Mouse (Mus musculus) heart, postnatal 10 days (tissue): ENCODE results near the gene Got1. TPM values are rescaled to one million over a fixed set of nuclear protein-coding genes. Genes with fewer than 3 reads are reported as not detected.

ENCODE experiments used
- DNase-seq, 2 experiments: peaks; one replicate each; pipeline ENCODE4 v3.0.0; 2021
- intact Hi-C: fragments of 180-260 bp; cut with DNase I; formaldehyde crosslinking; loops from one replicate; pipeline ENCODE4 v1.15.1; 2025
- total RNA-seq, 2 experiments: library from RNA; stranded (reverse); gene quantifications; 2 replicates each; pipeline ENCODE4 v1.2.3; 2021

The Got1 gene
- total RNA-seq, 2 experiments from 2014 or later: 438 to 489 TPM

DNA sequence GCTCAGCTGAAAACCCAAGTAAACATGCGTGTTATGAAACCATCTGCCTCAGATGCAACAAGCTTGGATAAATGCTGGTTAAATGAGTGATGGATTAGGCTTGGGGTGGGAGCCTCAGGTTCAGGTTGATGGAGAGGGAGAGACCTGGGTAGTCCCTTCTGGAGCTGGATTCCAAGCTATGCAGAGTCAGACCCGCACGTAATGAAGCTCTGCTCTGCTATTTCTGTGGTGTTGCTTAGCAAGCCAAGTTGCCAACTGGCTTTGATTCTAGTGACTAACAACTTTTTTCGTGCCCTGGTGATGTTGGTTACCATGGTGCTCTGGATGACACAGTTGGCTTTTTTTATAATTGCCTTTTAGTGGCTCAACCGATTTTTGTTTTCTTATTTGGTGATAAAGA lies 72.2 kb downstream of the Got1 start:
- intact Hi-C loops: no loop called here
- DNase-seq: no peak

- no peak for DNase-seq
- intact Hi-C loops: no loop called here
Measured at GRCm38 (mm10) chr19:43451563-43451962, 72.8 kb downstream of the Got1 start.

Other genes with a start within 250 kb of the Got1 start
- gene Hpse2, start 136.2 kb downstream of the Got1 start, total RNA-seq: under 1 TPM; 0.53 to 0.57 TPM
- gene Cnnm1, start 84.2 kb downstream of the Got1 start, total RNA-seq: under 1 TPM; 0.05 to 0.37 TPM
- gene Nkx2-3, start 87.7 kb upstream of the Got1 start, total RNA-seq: not detected
- gene Slc25a28, start 150.3 kb upstream of the Got1 start, total RNA-seq: 10 to 100 TPM; 22.0 to 23.3 TPM
- gene Entpd7, start 165.1 kb upstream of the Got1 start, total RNA-seq: 1 to 10 TPM; 5.4 to 5.7 TPM
- gene Cutc, start 228.4 kb upstream of the Got1 start, total RNA-seq: 10 to 100 TPM in 1 of 2 experiments, 1 to 10 TPM in 1; 9.8 to 11.6 TPM
- gene Cox15, start 228.4 kb upstream of the Got1 start, total RNA-seq: 10 to 100 TPM; 32.0 to 38.3 TPM